Mouse (Mus musculus) naive thymus-derived CD4-positive, alpha-beta T cell, adult 2 months (primary cell): ENCODE results near the gene Slc7a15.
"Not testable (repeated sequence)": the region's sequence is repeated elsewhere in the genome, so short reads cannot be mapped to it uniquely, and the experiment has no call there.

Source experiments
- DNase-seq: peaks from one replicate; pipeline ENCODE4 v3.0.0-alpha.2; 2011; ENCODE audit warnings: low read depth

Gene Slc7a15

GRCm38 (mm10) chr12:8559876-8560275, 39.0 kb downstream of the Slc7a15 start:
- not testable (repeated sequence) for DNase-seq

GRCm38 (mm10) chr12:8556189-8556588, 42.7 kb downstream of the Slc7a15 start:
- no peak for DNase-seq

- DNase-seq: no peak
Measured at GRCm38 (mm10) chr12:8555419-8555818, 43.4 kb downstream of the Slc7a15 start.

GRCm38 (mm10) chr12:8547357-8547756, 51.5 kb downstream of the Slc7a15 start:
- DNase-seq: peak; percentile 86

- no peak for DNase-seq
Measured at GRCm38 (mm10) chr12:8546801-8547200, 52.1 kb downstream of the Slc7a15 start.

- DNase-seq: no peak
Measured at GRCm38 (mm10) chr12:8545066-8545610, 53.7 kb downstream of the Slc7a15 start.

- DNase-seq: no peak
Measured at GRCm38 (mm10) chr12:8542371-8542770, 56.5 kb downstream of the Slc7a15 start.

GRCm38 (mm10) chr12:8539471-8539870, 59.4 kb downstream of the Slc7a15 start:
- no peak for DNase-seq

GRCm38 (mm10) chr12:8537291-8537690, 61.6 kb downstream of the Slc7a15 start:
- no peak for DNase-seq

GRCm38 (mm10) chr12:8536221-8536965, 62.5 kb downstream of the Slc7a15 start:
- no peak for DNase-seq

GRCm38 (mm10) chr12:8535596-8535995, 63.3 kb downstream of the Slc7a15 start:
- DNase-seq: no peak

GRCm38 (mm10) chr12:8534915-8535314, 64.0 kb downstream of the Slc7a15 start:
- DNase-seq: no peak

GRCm38 (mm10) chr12:8527770-8528169, 71.1 kb downstream of the Slc7a15 start:
- DNase-seq: no peak

- no peak for DNase-seq
Measured at GRCm38 (mm10) chr12:8527175-8527574, 71.7 kb downstream of the Slc7a15 start.

- DNase-seq: no peak
Measured at GRCm38 (mm10) chr12:8524062-8524461, 74.8 kb downstream of the Slc7a15 start.

GRCm38 (mm10) chr12:8522711-8523110, 76.2 kb downstream of the Slc7a15 start:
- DNase-seq: no peak

- DNase-seq: peak; percentile 75
Measured at GRCm38 (mm10) chr12:8521375-8522047, 77.4 kb downstream of the Slc7a15 start.

- no peak for DNase-seq
Measured at GRCm38 (mm10) chr12:8519431-8520160, 79.3 kb downstream of the Slc7a15 start.

GRCm38 (mm10) chr12:8511037-8511882, 87.6 kb downstream of the Slc7a15 start:
- no peak for DNase-seq

GRCm38 (mm10) chr12:8510317-8510988, 88.4 kb downstream of the Slc7a15 start:
- DNase-seq: no peak

- no peak for DNase-seq
Measured at GRCm38 (mm10) chr12:8509693-8510092, 89.2 kb downstream of the Slc7a15 start.
